Mouse (Mus musculus): ENCODE measurements at regions not wholly inside any gene's neighbourhood (a gene's known extent, or its start where the extent isn't known, plus 50 kb on each side); places are given as distances from the start of the nearest gene placed in this dataset.

GRCm38 (mm10) chr3:129386522-129386921 is 54.0 kb upstream of the Enpep start:
- Histone ChIP-seq H3K4me2 (no peak overlapping the region), H3K9ac (no peak overlapping the region), H3K9me3 (replicated peaks) (no peaks in the 10 kb centered on the region), H3K27me3 (no peaks in the 10 kb centered on the region), H3K4me3 (replicated peaks) (no peak overlapping the region), H3K27ac (no peak overlapping the region), H3K36me3 (no peaks in the 10 kb centered on the region), H3K4me1 (replicated peaks) (no peaks in the 10 kb centered on the region)
- DNase-seq (no peak), ATAC-seq (ENCODE audit: low read depth) (no peak)
- 72% methylated on average over 7 of the region's 7 CpGs for WGBS (ENCODE audit: insufficient replicate concordance)

- Histone ChIP-seq H3K27me3 (no peaks in the 10 kb centered on the region), H3K27ac (no peak overlapping the region), H3K4me3 (replicated peaks) (no peak overlapping the region), H3K4me1 (replicated peaks) (no peaks in the 10 kb centered on the region), H3K9me3 (replicated peaks) (peaks cover 3% of the 10 kb centered on the region; the same call in 1 of the 2 replicates), H3K4me2 (no peak overlapping the region), H3K36me3 (no peaks in the 10 kb centered on the region), H3K9ac (no peak overlapping the region)
- DNase-seq (no peak), ATAC-seq (ENCODE audit: low read depth) (no peak)
- 85% methylated on average over 11 of the region's 11 CpGs for WGBS (ENCODE audit: insufficient replicate concordance)
Measured at GRCm38 (mm10) chr3:129390506-129390905, 58.0 kb upstream of the Enpep start.

- ATAC-seq (ENCODE audit: low read depth) = no peak
- Histone ChIP-seq H3K4me1 (replicated peaks) (no peaks in the 10 kb centered on the region), H3K27ac (no peak overlapping the region), H3K36me3 (no peaks in the 10 kb centered on the region), H3K4me2 (no peak overlapping the region), H3K27me3 (no peaks in the 10 kb centered on the region), H3K4me3 (replicated peaks) (no peak overlapping the region), H3K9me3 (replicated peaks) (peaks cover 3% of the 10 kb centered on the region; the same call in 1 of the 2 replicates), H3K9ac (no peak overlapping the region)
- 55% methylated on average over 14 of the region's 14 CpGs for WGBS (ENCODE audit: insufficient replicate concordance)
- no peak for DNase-seq
Measured at GRCm38 (mm10) chr3:129391888-129392813, 59.6 kb upstream of the Enpep start.

GRCm38 (mm10) chr3:129392814-129393804 is 60.6 kb upstream of the Enpep start:
- DNase-seq (no peak), ATAC-seq (ENCODE audit: low read depth) (no peak)
- Histone ChIP-seq H3K27ac (no peak overlapping the region), H3K4me3 (replicated peaks) (no peak overlapping the region; the same call in 1 of the 2 replicates), H3K36me3 (no peaks in the 10 kb centered on the region), H3K9ac (no peak overlapping the region), H3K4me1 (replicated peaks) (no peaks in the 10 kb centered on the region), H3K27me3 (no peaks in the 10 kb centered on the region), H3K4me2 (no peak overlapping the region), H3K9me3 (replicated peaks) (peaks cover 3% of the 10 kb centered on the region; the same call in 1 of the 2 replicates)
- 69% methylated on average over 23 of the region's 23 CpGs for WGBS (ENCODE audit: insufficient replicate concordance)

GRCm38 (mm10) chr3:129397481-129397880 is 65.0 kb upstream of the Enpep start:
- ATAC-seq (ENCODE audit: low read depth) (no peak), DNase-seq (no peak)
- Histone ChIP-seq H3K4me2 (no peak overlapping the region), H3K27me3 (no peaks in the 10 kb centered on the region), H3K4me1 (replicated peaks) (no peaks in the 10 kb centered on the region), H3K27ac (no peak overlapping the region), H3K36me3 (no peaks in the 10 kb centered on the region), H3K9ac (no peak overlapping the region), H3K9me3 (replicated peaks) (peaks cover 3% of the 10 kb centered on the region; the same call in 1 of the 2 replicates), H3K4me3 (replicated peaks) (no peak overlapping the region)
- 37% methylated on average over 4 of the region's 4 CpGs for WGBS (ENCODE audit: insufficient replicate concordance)

- DNase-seq (no peak), ATAC-seq (ENCODE audit: low read depth) (no peak)
- 57% methylated on average over 12 of the region's 12 CpGs for WGBS (ENCODE audit: insufficient replicate concordance)
- H3K4me1 ChIP-seq (replicated peaks) = no peaks in the 10 kb centered on the region
- no peak overlapping the region for H3K9ac ChIP-seq
- no peaks in the 10 kb centered on the region for H3K27me3 ChIP-seq
- no peaks in the 10 kb centered on the region for H3K9me3 ChIP-seq (replicated peaks)
- H3K4me2 ChIP-seq = no peak overlapping the region
- no peak overlapping the region for H3K27ac ChIP-seq
- H3K36me3 ChIP-seq = no peaks in the 10 kb centered on the region
- no peak overlapping the region for H3K4me3 ChIP-seq (replicated peaks)
Measured at GRCm38 (mm10) chr3:129400092-129400924, 67.8 kb upstream of the Enpep start.

- WGBS (ENCODE audit: insufficient replicate concordance) = 74% methylated on average over 13 of the region's 13 CpGs
- Histone ChIP-seq H3K27me3 (no peaks in the 10 kb centered on the region), H3K4me3 (replicated peaks) (no peak overlapping the region), H3K9me3 (replicated peaks) (no peaks in the 10 kb centered on the region), H3K4me2 (no peak overlapping the region), H3K27ac (no peak overlapping the region), H3K4me1 (replicated peaks) (no peaks in the 10 kb centered on the region), H3K9ac (no peak overlapping the region), H3K36me3 (no peaks in the 10 kb centered on the region)
- DNase-seq (no peak), ATAC-seq (ENCODE audit: low read depth) (no peak)
Measured at GRCm38 (mm10) chr3:129411389-129412054, 79.0 kb upstream of the Enpep start.

GRCm38 (mm10) chr3:129412126-129412960 is 79.8 kb upstream of the Enpep start:
- WGBS (ENCODE audit: insufficient replicate concordance) = 55% methylated on average over 11 of the region's 11 CpGs

GRCm38 (mm10) chr3:129412961-129413246 is 80.4 kb upstream of the Enpep start:
- H3K27ac ChIP-seq = no peak overlapping the region
- H3K36me3 ChIP-seq = no peaks in the 10 kb centered on the region
- ATAC-seq (ENCODE audit: low read depth) (no peak), DNase-seq (no peak)
- WGBS (ENCODE audit: insufficient replicate concordance) = 79% methylated on average over 8 of the region's 8 CpGs
- no peak overlapping the region for H3K4me3 ChIP-seq (replicated peaks)
- no peak overlapping the region for H3K9ac ChIP-seq
- no peak overlapping the region for H3K4me2 ChIP-seq
- H3K27me3 ChIP-seq = no peaks in the 10 kb centered on the region
- H3K9me3 ChIP-seq (replicated peaks) = no peaks in the 10 kb centered on the region
- no peaks in the 10 kb centered on the region for H3K4me1 ChIP-seq (replicated peaks)

More at GRCm38 (mm10) chr3:129412126-129412960, 79.8 kb upstream of the Enpep start:
- Histone ChIP-seq H3K27me3 (no peaks in the 10 kb centered on the region), H3K36me3 (no peaks in the 10 kb centered on the region), H3K9me3 (replicated peaks) (no peaks in the 10 kb centered on the region), H3K27ac (no peak overlapping the region), H3K9ac (no peak overlapping the region), H3K4me3 (replicated peaks) (no peak overlapping the region), H3K4me2 (no peak overlapping the region), H3K4me1 (replicated peaks) (no peaks in the 10 kb centered on the region)
- ATAC-seq (ENCODE audit: low read depth) (no peak), DNase-seq (no peak)

- H3K4me2 ChIP-seq = no peak overlapping the region
- no peak overlapping the region for H3K4me3 ChIP-seq (replicated peaks)
- H3K27me3 ChIP-seq = no peaks in the 10 kb centered on the region
- 65% methylated on average over 5 of the region's 5 CpGs for WGBS (ENCODE audit: insufficient replicate concordance)
- H3K9ac ChIP-seq = no peak overlapping the region
- H3K4me1 ChIP-seq (replicated peaks) = no peaks in the 10 kb centered on the region
- ATAC-seq (ENCODE audit: low read depth) (no peak), DNase-seq (no peak)
- H3K9me3 ChIP-seq (replicated peaks) = no peaks in the 10 kb centered on the region
- no peaks in the 10 kb centered on the region for H3K36me3 ChIP-seq
- no peak overlapping the region for H3K27ac ChIP-seq
Measured at GRCm38 (mm10) chr3:129415656-129416055, 83.1 kb upstream of the Enpep start.
